Mouse (Mus musculus) left cerebral cortex, adult 2 months (tissue): Measurements from ENCODE around the gene Cbx5. TPM values are rescaled to one million over a fixed set of nuclear protein-coding genes. Genes with fewer than 3 reads are reported as not detected.

Source experiments
- DNase-seq, 2 experiments: peaks; one replicate each; pipeline ENCODE4 v3.0.0; 2021 to 2022; ENCODE audit warnings: low spot score in 2 of 2, mixed read lengths in 1 of 2; ENCODE audit errors: extremely low spot score in 1 of 2
- H3K27ac ChIP-seq: fragments of 200-600 bp; 2 replicates; pipeline ENCODE4 v1.8.1; 2022
- H3K4me3 ChIP-seq: fragments of 200-600 bp; 2 replicates; pipeline ENCODE4 v1.8.1; 2022
- CTCF ChIP-seq: fragments of 200-600 bp; IDR thresholded peaks from 2 replicates; pipeline ENCODE4 v1.8.1; 2022; ENCODE audit warnings: antibody characterized with exemption, mild to moderate bottlenecking, moderate library complexity
- intact Hi-C: fragments of 180-260 bp; cut with DNase I; formaldehyde crosslinking; loops from one replicate; pipeline ENCODE4 v1.15.1; 2025
- total RNA-seq, 2 experiments: library from RNA; stranded (reverse); gene quantifications; 2 replicates each; pipeline ENCODE4 v1.2.3; 2021

Gene Cbx5
- total RNA-seq, 2 experiments from 2014 or later, result 171 to 176 TPM

GRCm38 (mm10) chr15:103165924-103166323 is 73.7 kb downstream of the Cbx5 start:
- DNase-seq, result no peak
- TF ChIP-seq CTCF, result no peak
- Histone ChIP-seq H3K4me3 (no peak overlapping the region), H3K27ac (no peak overlapping the region)
- intact Hi-C loops, result loop anchor here (1.0 kb wide), 1 partner anchor 153 kb away; no protein-coding TSS in a partner anchor

GRCm38 (mm10) chr15:103165379-103165778 is 74.2 kb downstream of the Cbx5 start:
- TF ChIP-seq CTCF, result peak; percentile 99
- intact Hi-C loops, result loop anchor here (1.0 kb wide), 1 partner anchor 152 kb away; no protein-coding TSS in a partner anchor
- H3K27ac ChIP-seq, result no peak overlapping the region

GRCm38 (mm10) chr15:103163182-103163919 is 76.3 kb downstream of the Cbx5 start:
- TF ChIP-seq CTCF, result no peak
- DNase-seq, result peak; percentile 91
- Histone ChIP-seq H3K4me3 (peak overlapping the region; percentile 87), H3K27ac (peak overlapping the region; percentile 83)
- intact Hi-C loops, result loop anchor here (5.0 kb wide), 1 partner anchor 416 kb away; no protein-coding TSS in a partner anchor

More at GRCm38 (mm10) chr15:103165379-103165778, 74.2 kb downstream of the Cbx5 start:
- no peak overlapping the region for H3K4me3 ChIP-seq
- DNase-seq, result peak; percentile 87 to 91

- intact Hi-C loops, result no loop called here
- DNase-seq, result peak in 1 of 2 experiments; percentile 39
- no peak for TF ChIP-seq CTCF
- H3K4me3 ChIP-seq, result no peak overlapping the region
- no peak overlapping the region for H3K27ac ChIP-seq
These were observed 82.0 kb downstream of the Cbx5 start for GRCm38 (mm10) chr15:103157585-103157984.

GRCm38 (mm10) chr15:103156890-103157289 is 82.7 kb downstream of the Cbx5 start:
- Histone ChIP-seq H3K27ac (no peak overlapping the region), H3K4me3 (no peak overlapping the region)
- intact Hi-C loops, result no loop called here
- no peak for TF ChIP-seq CTCF
- no peak for DNase-seq

- no peak overlapping the region for H3K27ac ChIP-seq
These were observed 84.0 kb downstream of the Cbx5 start for GRCm38 (mm10) chr15:103155366-103156321.

GRCm38 (mm10) chr15:103152890-103153610 is 86.6 kb downstream of the Cbx5 start:
- TF ChIP-seq CTCF, result no peak
- Histone ChIP-seq H3K4me3 (no peak overlapping the region), H3K27ac (no peak overlapping the region)
- no peak for DNase-seq
- intact Hi-C loops, result no loop called here

More at GRCm38 (mm10) chr15:103155366-103156321, 84.0 kb downstream of the Cbx5 start:
- intact Hi-C loops, result no loop called here
- TF ChIP-seq CTCF, result no peak
- H3K4me3 ChIP-seq, result no peak overlapping the region
- no peak for DNase-seq

- intact Hi-C loops, result no loop called here
- Histone ChIP-seq H3K27ac (no peak overlapping the region), H3K4me3 (no peak overlapping the region)
- no peak for TF ChIP-seq CTCF
- no peak for DNase-seq
These were observed 87.2 kb downstream of the Cbx5 start for GRCm38 (mm10) chr15:103152371-103152770.

GRCm38 (mm10) chr15:103147779-103148178 is 91.8 kb downstream of the Cbx5 start:
- Histone ChIP-seq H3K4me3 (no peak overlapping the region), H3K27ac (no peak overlapping the region)
- DNase-seq, result no peak
- TF ChIP-seq CTCF, result no peak
- intact Hi-C loops, result no loop called here

- intact Hi-C loops, result no loop called here
- TF ChIP-seq CTCF, result no peak
- H3K4me3 ChIP-seq, result no peak overlapping the region
- no peak overlapping the region for H3K27ac ChIP-seq
- no peak for DNase-seq
These were observed 92.3 kb downstream of the Cbx5 start for GRCm38 (mm10) chr15:103147422-103147690.

GRCm38 (mm10) chr15:103146627-103147421 is 92.8 kb downstream of the Cbx5 start:
- intact Hi-C loops, result no loop called here
- Histone ChIP-seq H3K4me3 (peak overlapping the region; percentile 40), H3K27ac (no peak overlapping the region)
- DNase-seq, result peak; percentile 72 to 78
- no peak for TF ChIP-seq CTCF
